Comparison of ENCODE assay signal across 10 mouse cellular contexts in genomic region chr1:156107424-156107823, GRCm38 (mm10).
"Had no signal": no experiment of that assay in that cellular context is flagged by ENCODE, and none has a peak within 500 bp of the region (broad histone marks: within the 10 kb centered on the region; RNA-seq: fewer than 3 reads in every experiment).

No protein-coding gene starts in this region.

- DNase-seq: liver, postnatal 0 days; lung, postnatal 10 days; lung, postnatal 4 days; midbrain, embryonic 14.5 days; retina, postnatal 1 day; right cerebral cortex, adult 18-20 months; right cerebral cortex, postnatal 25 days; thymus, postnatal 14 days; thymus, postnatal 36 days had no signal

- ATAC-seq: liver, postnatal 0 days; midbrain, embryonic 16.5 days had no signal
